Mouse (Mus musculus): ENCODE data around the gene Ak2.

Gene Ak2

DNA sequence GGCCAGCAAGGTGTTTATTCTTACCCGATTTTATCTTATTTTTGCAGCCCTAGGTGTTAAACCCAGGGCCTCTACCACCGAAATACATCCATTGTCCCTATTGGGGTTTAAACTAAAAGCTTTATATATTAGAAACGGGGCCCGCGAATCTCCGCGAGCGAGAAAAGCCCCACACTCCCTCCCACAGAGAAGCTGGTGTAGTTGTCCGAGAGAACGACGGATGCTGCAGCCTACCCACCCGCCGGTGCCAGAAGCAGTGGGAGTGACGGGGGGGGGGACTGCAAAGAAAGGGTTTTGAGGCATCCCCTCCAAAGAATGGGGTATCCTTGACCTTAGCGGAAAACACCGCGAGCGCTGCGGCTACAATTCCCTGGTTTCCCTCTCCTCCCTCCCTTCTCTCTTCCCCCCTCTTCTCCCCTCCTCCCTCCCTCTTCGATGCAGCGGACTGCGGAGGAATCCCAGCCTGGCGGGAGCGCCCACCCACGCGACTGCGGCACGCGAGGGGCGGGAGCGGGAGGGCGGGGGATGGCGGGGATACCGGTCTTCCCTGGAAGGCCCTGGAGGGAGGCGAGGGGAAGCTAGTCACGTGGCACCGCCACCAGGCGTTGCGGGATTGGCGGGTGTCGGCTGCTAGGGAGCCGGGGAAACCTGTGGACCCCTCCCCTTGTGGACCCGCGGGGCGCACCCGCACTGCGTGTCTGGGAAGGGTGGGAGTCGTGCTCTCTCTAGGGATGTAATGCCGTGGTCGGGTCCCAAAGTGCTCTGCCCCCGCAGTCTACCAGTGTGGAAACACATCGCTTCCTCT lies 56.9 kb downstream of the Ak2 start:
- DNase-seq (ENCODE audit: low read depth), result no peak

DNA sequence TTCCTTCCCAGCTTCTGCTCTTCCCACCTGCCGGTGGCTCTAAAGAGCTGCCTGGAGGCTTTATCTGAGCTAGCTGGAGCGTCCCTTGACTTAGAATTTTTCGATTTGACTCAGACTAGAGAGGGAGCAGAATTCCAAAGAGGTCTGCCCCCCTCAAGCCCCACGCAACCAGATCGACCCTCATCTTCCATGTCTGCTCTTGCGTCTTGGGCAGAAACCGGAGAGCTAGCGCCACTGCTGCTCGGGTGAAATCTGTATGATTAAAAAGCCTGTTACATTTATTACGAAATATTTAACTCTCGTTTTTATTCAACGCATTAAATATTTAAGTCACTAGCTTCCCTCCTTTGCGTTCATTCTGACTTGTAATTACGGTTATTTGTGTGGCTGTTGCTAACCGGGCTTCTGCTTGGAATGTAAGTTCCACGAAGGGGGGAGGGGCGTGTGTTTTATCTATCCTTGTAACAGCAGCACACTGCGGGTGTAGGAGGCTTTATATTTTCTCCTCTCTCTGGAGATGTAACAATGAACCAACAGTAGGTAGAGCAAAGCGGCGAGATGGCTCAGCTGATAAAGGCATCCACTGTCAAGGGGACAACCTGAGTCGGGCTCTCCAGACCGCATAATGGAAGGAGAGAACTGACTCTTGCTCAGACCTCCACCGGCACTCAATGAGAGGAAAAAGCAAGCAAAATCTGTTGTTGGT lies 57.7 kb downstream of the Ak2 start:
- DNase-seq (ENCODE audit: low read depth), result no peak

DNA sequence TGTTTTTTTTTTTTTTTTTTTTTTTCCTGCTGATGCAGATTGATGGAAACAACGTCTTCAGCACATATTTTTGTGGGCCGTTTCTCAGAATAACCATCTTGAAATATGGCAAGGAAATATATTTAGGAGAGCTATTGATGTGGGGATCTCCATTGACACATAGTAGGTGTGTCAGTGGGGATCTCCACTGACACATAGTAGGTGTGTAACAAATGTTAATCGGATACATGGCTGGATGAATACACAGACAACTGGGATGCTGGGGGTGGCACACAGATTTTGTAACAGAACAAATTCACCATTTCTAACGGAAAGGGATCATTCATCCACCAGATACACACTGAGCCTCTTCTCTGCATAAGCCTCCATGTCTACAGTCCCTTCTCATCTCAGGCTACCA lies 58.6 kb downstream of the Ak2 start:
- no peak for DNase-seq (ENCODE audit: low read depth)

DNA sequence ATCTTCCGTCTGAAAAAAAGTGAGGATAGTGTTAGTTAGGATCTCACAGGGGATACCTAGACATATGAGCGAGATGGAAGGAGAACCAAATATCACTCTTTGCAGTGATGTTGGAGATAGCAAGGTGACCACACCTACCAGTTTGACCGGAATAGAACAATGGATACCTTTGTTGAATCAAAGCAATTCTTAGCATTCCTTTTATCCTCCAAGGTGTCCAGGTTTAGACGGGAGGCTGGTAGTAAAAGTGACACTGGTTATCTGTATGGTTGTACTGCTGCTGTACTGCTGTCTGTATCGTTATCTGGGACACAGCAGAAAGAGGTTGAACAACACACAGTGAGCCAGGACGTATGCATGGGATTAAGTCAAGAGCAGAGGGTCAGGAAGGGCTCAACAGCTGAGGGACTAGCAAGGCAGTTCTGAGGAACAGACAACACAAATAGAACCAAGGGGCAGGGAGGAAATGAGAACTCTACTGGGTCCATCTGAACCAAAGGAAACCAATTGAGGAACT lies 59.2 kb downstream of the Ak2 start:
- no peak for DNase-seq (ENCODE audit: low read depth)

DNA sequence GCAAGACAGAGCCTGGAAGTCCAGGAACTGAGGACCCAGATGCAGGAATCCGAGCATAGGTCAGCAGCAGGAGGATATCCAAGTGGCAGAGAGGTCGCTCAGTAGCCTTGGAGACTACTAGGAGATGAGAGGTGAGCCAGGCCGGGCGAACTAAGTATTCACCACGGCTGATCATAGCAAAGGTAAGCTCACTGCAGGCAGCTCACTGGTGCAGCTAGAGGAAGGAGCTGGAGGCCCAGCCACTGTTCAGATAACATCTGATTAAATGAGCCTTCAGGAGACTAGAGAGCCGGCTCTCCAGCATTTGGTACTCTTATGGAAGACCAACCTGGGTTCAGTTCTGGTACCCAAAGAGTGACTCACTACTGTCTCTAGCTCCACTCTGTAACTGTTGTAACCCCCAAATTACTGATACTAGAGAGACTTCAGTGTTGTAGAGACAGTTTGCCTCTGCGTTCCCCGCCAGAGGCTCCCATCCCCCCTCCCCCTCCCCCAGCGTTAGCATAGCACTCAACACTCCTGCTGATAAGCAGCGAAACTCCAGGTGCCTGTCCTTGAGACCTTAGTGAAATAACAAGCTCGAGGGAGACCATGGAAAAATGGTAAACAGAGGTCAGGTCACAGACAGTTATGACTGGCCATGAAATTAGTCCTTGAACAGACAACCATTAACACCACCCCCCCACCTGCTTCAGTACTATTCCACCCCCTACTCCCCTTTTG lies 59.9 kb downstream of the Ak2 start:
- no peak for DNase-seq (ENCODE audit: low read depth)

DNA sequence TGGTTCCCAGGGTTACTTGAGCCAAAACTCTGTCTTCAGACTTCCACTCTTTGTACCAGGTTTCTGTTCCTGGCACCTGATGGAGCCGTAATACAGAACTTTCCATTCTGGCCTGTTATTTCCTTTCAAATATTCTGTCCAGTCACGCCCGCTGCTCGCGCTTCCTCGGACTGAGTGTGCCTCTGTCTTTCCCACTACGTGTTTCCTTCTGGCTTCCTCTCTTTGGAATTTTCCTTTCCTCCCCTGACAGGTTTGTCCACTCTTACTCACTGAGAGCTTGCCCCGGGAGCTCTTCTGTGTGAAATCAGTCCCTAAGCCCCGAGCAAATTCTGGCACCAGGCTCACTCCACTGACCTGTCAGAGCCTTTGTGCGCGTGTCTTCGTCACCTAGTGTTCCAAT lies 63.0 kb downstream of the Ak2 start:
- no peak for DNase-seq (ENCODE audit: low read depth)

DNA sequence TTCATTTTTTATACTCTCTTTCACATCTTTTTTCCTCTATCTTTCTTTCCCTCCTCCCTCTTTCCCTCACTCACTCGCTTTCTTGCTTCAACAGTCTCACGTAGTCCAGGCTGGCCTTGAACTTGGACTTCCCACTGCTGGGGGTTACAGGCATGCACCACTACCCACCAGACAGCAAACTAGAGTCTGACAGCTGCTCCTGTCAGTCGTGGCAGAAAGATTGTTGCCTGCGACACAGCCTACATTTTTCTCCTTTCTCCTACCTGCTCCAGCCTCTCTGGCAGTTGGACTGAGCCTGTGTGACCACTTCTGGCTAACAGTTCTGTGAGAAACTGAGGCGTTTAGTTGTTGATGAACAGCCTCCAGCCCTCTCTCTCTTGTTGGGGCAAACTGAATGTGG lies 63.8 kb downstream of the Ak2 start:
- DNase-seq (ENCODE audit: low read depth), result no peak

DNA sequence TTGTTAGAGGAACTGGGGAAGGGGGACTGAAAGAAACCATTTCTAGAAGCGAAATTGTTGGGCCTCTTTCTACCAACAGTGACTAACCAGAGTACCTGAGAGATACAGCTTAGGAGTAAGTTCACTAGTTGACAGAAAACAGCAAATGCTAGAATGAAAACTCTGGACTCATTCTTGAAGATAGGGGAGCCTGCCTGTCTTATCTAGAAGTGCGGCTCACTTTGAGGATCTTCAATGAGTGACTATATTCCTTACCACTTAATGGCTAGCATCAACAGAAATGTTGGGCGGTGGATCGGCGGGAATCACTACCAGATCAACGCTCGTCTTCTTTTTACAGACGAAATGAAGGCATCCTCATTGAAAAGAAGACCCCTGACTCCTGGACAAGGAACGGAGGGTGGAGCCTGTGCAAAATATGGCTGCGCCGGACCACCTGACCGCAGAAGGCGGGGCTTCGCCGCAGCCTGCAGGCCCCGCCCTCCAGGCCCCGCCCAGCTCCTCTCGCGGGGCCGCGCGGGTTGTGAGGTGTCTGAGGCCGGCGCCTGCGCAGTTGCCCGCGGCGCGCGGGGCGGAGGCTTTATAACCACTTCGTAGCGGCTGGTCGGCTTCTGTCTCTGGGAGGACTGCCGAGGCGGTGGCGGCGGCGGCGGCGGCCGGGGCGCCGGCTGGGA lies 65.9 kb downstream of the Ak2 start:
- DNase-seq (ENCODE audit: low read depth), result peak; percentile 88

DNA sequence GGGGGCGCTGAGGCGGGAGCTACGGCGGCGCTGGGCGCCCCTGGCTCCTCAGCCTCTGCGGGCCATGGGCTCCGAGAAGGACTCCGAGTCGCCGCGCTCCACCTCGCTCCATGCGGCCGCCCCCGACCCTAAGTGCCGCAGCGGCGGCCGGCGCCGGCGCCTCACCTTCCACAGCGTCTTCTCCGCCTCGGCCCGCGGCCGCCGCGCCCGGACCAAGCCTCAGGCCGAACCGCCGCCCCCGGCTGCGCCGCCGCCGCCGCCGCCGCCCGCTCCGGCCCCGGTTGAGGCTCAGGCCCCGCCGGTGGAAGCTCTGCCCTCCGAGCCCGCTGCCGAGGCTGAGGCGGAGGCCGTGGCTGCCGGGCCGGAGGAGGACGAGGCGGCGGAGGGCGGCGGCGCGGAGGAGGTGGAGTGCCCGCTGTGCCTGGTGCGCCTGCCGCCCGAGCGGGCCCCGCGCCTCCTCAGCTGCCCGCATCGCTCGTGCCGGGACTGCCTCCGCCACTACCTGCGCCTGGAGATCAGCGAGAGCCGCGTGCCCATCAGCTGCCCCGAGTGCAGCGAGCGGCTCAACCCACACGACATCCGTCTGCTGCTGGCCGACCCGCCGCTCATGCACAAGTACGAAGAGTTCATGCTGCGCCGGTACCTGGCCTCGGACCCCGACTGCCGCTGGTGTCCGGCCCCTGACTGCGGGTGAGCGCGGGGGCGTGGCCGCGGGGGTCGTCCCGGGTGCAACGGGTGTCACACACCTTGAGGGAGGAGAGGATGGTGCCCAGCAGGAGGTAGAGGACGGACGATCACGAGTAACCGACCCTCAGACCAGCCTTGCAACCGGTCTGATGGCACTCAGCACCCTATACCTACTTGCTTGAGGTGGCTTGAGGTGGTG lies 66.7 kb downstream of the Ak2 start, which contains the start of gene Rnf19b:
Gene Rnf19b, plus strand, starts transcription at position 65 of the 886 bp plus-strand sequence.
- DNase-seq (ENCODE audit: low read depth), result no peak

DNA sequence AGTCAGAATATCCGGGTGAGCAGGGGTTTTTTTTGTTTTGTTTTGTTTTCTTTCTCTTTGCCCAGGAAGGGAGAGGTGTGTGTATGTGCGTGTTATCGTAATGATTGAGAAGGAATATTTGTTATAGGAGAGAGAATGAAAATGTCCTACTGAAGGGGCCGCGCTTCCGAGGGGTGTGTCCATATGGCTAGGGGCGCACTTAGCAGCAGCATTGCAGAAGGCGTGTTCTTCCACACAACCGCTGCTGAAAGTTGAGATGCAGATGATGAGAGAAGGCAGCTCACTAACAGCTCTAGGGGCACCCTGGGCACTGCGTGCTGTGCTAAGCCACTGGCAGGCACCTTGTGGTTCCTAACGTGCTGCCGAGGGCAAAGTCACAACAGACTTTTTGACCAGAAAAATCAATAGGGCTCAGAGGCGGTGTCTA lies 67.4 kb downstream of the Ak2 start:
- no peak for DNase-seq (ENCODE audit: low read depth)

DNA sequence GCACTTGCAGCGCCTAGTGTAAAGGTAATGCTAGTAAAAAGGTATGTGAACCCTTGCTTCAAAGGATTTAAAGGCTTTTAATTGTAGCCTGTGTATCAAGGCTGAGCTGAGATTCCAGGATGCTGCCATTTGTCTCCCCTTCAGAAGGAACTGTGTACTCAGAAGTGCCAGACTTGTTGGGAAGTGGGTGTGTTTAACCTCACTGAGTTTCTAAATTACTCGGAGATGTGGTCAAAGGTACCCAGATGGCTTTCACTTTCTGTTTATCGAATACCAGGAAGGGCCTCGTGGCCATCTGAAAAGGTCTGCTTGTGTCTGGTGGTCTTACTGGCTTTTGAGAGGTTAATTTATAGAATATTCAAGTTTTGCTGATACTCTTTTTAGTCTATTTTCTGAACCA lies 68.2 kb downstream of the Ak2 start:
- no peak for DNase-seq (ENCODE audit: low read depth)

All from c-Kit-positive CD71-negative TER-119-negative erythroid progenitor cells, embryonic 14.5 days (primary cell).